Mouse (Mus musculus) left cerebral cortex, adult 8-10 months (tissue): ENCODE results near the gene Sugt1. TPM values are rescaled to one million over a fixed set of nuclear protein-coding genes. Genes with fewer than 3 reads are reported as not detected.

ENCODE experiments used
- DNase-seq, 2 experiments: peaks; one replicate each; pipeline ENCODE4 v3.0.0; 2022; ENCODE audit warnings: low spot score in 2 of 2
- total RNA-seq, 4 experiments: library from RNA; stranded (reverse); gene quantifications; 2 replicates each; pipeline ENCODE4 v1.2.4; 2022

The Sugt1 gene
- total RNA-seq, 4 experiments from 2014 or later, result 87.9 to 97.3 (median 91.3) TPM

DNA sequence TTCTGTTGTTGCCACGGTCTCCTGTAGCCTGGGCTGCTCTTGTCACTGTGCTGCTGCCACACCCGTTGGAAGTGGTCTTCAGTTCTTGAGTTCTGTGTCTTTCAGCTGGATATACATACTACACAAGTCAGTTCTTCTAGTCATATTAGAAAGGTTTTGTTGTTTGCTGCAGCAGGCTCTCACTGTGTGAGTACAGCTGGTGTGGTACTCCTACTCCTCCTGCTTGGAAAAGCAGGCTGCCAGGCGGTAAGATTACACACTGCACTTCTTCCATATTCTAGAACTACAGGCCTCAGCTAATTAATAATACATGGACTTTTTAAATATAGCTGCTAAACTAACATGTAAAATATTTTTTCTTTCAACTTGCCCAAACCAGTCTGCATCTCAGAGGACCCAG lies 19.4 kb downstream of the Sugt1 start:
- no peak for DNase-seq

- no peak for DNase-seq
Measured at GRCm38 (mm10) chr14:79607352-79607751, 19.9 kb downstream of the Sugt1 start.

- DNase-seq, result no peak
Measured at GRCm38 (mm10) chr14:79608286-79608685, 20.8 kb downstream of the Sugt1 start.

- peak in 1 of 2 experiments; percentile 5 for DNase-seq
Measured at GRCm38 (mm10) chr14:79617121-79617828, 29.8 kb downstream of the Sugt1 start.

GRCm38 (mm10) chr14:79619802-79620201 lies 32.3 kb downstream of the Sugt1 start:
- no peak for DNase-seq

DNA sequence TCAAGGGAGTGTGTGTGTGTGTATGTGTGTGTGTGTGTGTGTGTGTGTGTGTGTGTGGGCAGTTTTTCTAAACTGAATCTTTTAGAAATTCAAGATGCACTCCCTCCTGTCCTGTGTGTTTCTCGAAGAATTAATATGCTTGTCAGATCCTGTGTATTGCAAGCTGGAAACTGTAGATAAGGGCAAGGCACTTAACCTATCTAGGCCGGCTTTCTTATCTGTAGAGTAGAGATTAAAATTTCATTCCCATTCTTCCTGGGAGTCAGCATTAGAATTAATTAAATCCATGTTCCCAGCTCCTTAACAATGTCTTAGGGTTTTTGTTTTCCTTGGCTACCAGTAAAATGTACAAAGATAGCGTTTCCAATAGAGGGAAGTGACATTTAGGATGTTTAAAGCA lies 33.7 kb downstream of the Sugt1 start:
- DNase-seq, result no peak

- DNase-seq, result no peak
Measured at GRCm38 (mm10) chr14:79632330-79632729, 44.8 kb downstream of the Sugt1 start.

DNA sequence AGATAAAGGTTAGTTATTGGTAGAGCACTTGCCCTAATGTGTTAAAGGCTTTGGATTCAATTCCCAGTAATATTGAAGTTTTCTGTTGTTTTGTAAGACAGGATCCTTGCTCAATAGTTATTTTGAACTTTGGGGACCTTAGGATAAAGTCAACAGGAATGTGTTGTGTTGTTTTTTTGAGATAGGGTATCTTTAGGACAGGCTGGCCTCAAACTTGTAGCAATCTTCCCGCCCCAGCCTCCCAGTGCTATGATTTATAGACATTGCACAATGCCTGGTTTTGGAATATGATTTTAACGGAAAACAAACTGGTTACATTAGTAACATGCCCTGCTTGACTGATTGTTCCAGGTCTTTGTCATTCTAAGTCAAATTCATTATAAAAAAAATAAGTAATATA lies 45.7 kb downstream of the Sugt1 start:
- no peak for DNase-seq

DNA sequence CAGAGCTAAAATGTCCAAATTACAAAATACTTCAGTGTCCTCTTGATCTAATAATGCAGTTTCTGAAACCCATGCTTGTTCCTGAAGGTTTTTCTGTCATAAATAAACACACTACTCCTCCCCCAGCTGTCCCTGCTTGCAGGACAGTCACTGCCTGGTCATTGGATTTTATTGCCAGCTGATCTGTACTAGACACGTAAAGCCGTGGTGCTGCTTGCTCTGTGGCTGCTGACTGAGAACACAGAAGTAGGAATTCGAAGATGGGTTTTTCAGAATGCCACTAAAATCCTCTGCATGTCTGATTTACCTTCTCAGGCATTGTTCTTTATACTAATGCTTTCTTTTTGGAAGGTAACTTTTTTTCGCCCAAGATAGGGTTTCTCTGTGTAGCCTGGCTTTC lies 49.3 kb downstream of the Sugt1 start:
- no peak for DNase-seq

- no peak for DNase-seq
Measured at GRCm38 (mm10) chr14:79642063-79642462, 54.6 kb downstream of the Sugt1 start.

DNA sequence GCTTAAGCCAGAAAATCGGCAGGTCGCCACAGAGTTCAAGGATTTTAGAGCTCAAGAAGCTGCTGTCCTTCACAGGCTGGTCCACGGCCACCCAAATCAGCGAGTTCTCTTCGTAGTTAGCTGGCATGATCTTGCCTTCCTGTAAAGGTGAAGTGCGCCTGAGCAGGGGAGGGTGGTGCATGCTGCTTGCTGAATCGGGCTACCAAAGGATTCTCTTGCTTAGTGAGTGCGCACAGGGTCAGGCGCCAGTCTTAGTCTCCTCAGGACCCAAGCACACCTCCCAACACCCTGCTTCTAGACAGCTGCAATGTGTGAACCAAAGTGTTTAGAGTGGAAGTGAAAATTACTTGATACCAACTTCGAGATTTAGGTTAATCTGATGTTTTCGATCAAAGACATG lies 57.9 kb downstream of the Sugt1 start:
- no peak for DNase-seq

GRCm38 (mm10) chr14:79649680-79650079 lies 62.2 kb downstream of the Sugt1 start:
- no peak for DNase-seq

DNA sequence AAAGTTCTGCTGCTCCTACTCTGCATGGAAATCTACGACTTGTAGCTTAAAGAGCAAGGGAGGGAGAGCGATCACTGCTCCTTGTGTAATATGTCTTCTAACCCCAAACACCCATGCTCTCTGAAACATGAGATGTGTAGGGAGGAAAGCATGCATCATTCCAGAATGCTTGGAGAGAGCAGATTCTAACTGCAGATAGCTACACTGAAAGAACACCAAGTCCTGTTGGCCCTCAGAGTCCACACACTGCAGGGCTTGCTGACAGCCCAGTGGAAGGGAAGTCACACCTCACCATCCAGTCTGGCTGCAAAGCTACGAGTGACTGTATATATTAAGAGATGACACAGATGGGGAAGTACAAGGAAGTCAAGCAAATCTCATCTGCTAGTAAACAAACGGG lies 65.2 kb downstream of the Sugt1 start:
- no peak for DNase-seq

- DNase-seq, result peak; percentile 23 to 54
Measured at GRCm38 (mm10) chr14:79658286-79658685, 70.8 kb downstream of the Sugt1 start.

GRCm38 (mm10) chr14:79658748-79659508 lies 71.4 kb downstream of the Sugt1 start:
- no peak for DNase-seq

- DNase-seq, result no peak
Measured at GRCm38 (mm10) chr14:79660467-79660866, 73.0 kb downstream of the Sugt1 start.

DNA sequence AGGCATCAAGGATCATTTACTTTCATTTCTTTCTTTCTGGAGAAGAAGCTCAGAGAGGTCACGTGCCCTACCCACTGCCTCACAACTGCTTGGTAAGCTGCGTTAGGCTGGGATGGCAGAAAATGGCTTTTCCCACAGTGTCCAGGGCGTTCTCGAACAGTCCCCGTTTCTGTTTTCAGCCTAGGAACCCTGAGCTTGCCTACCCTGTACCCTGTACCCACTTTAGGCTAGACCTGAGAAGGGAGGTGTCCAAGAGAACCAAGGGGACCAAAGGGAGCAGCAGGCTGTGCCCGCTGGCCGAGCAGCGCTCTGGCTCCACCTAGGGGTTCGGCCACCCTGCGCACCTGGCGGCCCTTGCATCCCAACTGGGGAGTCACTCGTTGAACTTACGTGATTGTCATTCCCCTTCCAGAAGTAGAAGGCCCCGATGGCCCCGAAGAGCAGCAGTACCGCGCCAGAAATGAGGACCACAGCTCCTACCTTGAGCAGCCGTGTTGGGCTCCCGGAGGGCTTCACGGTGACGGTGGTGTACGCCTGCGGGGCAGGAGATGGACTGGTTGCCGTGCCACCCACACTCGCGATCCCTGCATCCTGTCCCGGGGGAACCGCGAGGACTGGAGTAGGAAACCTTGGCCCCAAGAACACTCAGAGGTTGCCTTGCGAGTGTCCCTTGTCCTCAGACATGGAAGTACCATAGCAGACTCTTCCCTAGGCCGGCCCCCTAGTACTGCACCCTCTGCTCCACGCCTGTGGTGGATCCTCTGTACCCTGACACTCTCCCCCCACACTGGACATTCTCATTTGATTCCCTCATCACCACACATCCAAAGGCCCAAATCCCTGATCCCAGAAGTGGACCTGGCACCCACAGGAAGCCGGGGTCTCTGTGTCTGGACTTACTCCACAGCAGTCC lies 73.8 kb downstream of the Sugt1 start:
- DNase-seq, result no peak

DNA sequence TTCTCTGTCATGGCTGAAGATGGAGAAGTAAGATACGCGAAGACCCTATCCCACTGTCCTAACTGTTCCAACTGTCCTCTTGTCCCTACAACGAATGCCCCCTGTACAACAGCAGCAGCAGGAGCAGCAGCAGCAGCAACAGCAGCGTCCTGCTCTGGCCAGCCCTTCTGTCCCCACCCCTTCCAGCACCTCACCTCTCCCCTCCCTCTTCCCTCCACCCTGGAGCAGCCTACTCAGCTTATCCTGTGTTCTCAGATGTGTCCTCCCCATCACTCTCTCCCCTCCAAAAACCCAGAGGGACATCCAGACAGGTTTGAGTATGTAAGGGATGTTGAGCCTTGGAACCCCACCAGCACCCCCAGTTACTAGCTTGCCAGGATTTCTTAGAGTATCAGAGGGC lies 74.5 kb downstream of the Sugt1 start, which contains the start of gene Cnmd:
Cnmd (minus strand) TSS at position 170 of the 400 bp plus-strand sequence.
- no peak for DNase-seq

GRCm38 (mm10) chr14:79671008-79671407 lies 83.5 kb downstream of the Sugt1 start:
- no peak for DNase-seq

GRCm38 (mm10) chr14:79672567-79672966 lies 85.1 kb downstream of the Sugt1 start:
- no peak for DNase-seq

GRCm38 (mm10) chr14:79673083-79674013 lies 85.9 kb downstream of the Sugt1 start:
- peak in 1 of 2 experiments; percentile 14 for DNase-seq
